Mouse (Mus musculus) intestine, embryonic 16.5 days (tissue): ENCODE measurements around the gene Htra2. TPM values are rescaled to one million over a fixed set of nuclear protein-coding genes. Genes with fewer than 3 reads are reported as not detected.
A peak's percentile ranks its signal among the peaks of the same experiment; 100 is the strongest.

Source experiments
- ATAC-seq: fragments of 200-750 bp; cut with Nextera tagmentation; 2 replicates; pipeline ENCODE4 v1.8.0; 2017; ENCODE audit warnings: moderate TSS enrichment, moderate library complexity
- H3K27ac ChIP-seq: fragments of 300-500 bp; sonication (generic); 2 replicates; pipeline ENCODE4 v1.5.1; 2014; ENCODE audit warnings: mild to moderate bottlenecking, low read length
- H3K27me3 ChIP-seq: fragments of 300-500 bp; sonication (generic); replicated peaks from 2 replicates; pipeline ENCODE4 v1.6.1; 2014; ENCODE audit warnings: low read length, control low read depth, mixed read lengths; ENCODE audit not compliant: control insufficient read depth, insufficient read depth
- H3K36me3 ChIP-seq: fragments of 300-500 bp; sonication (generic); 2 replicates; pipeline ENCODE4 v1.6.1; 2014; ENCODE audit warnings: low read length, control low read depth; ENCODE audit not compliant: control insufficient read depth, insufficient read depth
- H3K4me1 ChIP-seq: fragments of 300-500 bp; sonication (generic); 2 replicates; pipeline ENCODE4 v1.6.1; 2014; ENCODE audit warnings: low read length, control low read depth, mixed read lengths; ENCODE audit not compliant: control insufficient read depth, insufficient read depth
- H3K4me2 ChIP-seq: fragments of 300-500 bp; sonication (generic); 2 replicates; pipeline ENCODE4 v1.6.1; 2014; ENCODE audit warnings: low read depth, low read length, control low read depth
- H3K4me3 ChIP-seq: fragments of 300-500 bp; sonication (generic); 2 replicates; pipeline ENCODE4 v1.5.1; 2014; ENCODE audit warnings: mild to moderate bottlenecking, low read length
- H3K9ac ChIP-seq: fragments of 300-500 bp; sonication (generic); 2 replicates; pipeline ENCODE4 v1.6.1; 2014; ENCODE audit warnings: low read depth, low read length
- H3K9me3 ChIP-seq: fragments of 300-500 bp; sonication (generic); 2 replicates; pipeline ENCODE4 v1.6.1; 2016; ENCODE audit warnings: low read length, control low read depth; ENCODE audit not compliant: control insufficient read depth
- WGBS: fragments of 180-500 bp; shearing (Covaris S2); extraction: QIAGEN DNeasy Blood & Tissue Kit; methylation state at CpG from one replicate; pipeline ENCODE4 v1.1.7; 2014; 5-methylcytosine and 5-hydroxymethylcytosine counted together
- polyA plus RNA-seq: library from polyadenylated mRNA; unstranded; fragments of >200 nt; fragmentation: Nextera tagmentation; extraction: Ambion mirVana; gene quantifications from 2 replicates; pipeline ENCODE4 v1.2.1, GENCODE M21; 2015

Gene Htra2
- polyA plus RNA-seq: 66.0 and 68.5 TPM in 2 replicates

GRCm38 (mm10) chr6:83054871-83055431, at the start of gene Htra2:
Gene Htra2, minus strand, starts transcription at chr6:83055273.
- ATAC-seq: peak; percentile 22
- peak within 1 kb of the TSS; percentile 99 for H3K4me3 ChIP-seq
- no peaks in the 10 kb centered on the region; the same call in 1 of the 2 replicates for H3K27me3 ChIP-seq
- peak within 1 kb of the TSS; percentile 85 for H3K27ac ChIP-seq
- peak within 1 kb of the TSS; percentile 95 for H3K4me2 ChIP-seq
- H3K4me1 ChIP-seq: peaks cover 40% of the 10 kb centered on the region
- peaks cover 18% of the 10 kb centered on the region; the same call in 1 of the 2 replicates for H3K36me3 ChIP-seq
- H3K9me3 ChIP-seq: no peaks in the 10 kb centered on the region
- WGBS: under 1% methylated on average over 50 of the region's 50 CpGs
- peak within 1 kb of the TSS; percentile 94 for H3K9ac ChIP-seq

GRCm38 (mm10) chr6:83104158-83104557, 49.1 kb upstream of the Htra2 start:
- Histone ChIP-seq H3K4me3 (no peak overlapping the region), H3K27ac (no peak overlapping the region), H3K4me2 (no peak overlapping the region), H3K4me1 (peaks cover 27% of the 10 kb centered on the region), H3K9ac (no peak overlapping the region), H3K9me3 (no peaks in the 10 kb centered on the region), H3K36me3 (no peaks in the 10 kb centered on the region), H3K27me3 (no peaks in the 10 kb centered on the region)
- ATAC-seq: no peak
- 74% methylated on average over 4 of the region's 4 CpGs for WGBS

- Histone ChIP-seq H3K9me3 (no peaks in the 10 kb centered on the region), H3K9ac (peak overlapping the region; percentile 88), H3K4me1 (peaks cover 25% of the 10 kb centered on the region), H3K36me3 (no peaks in the 10 kb centered on the region), H3K4me2 (peak overlapping the region; percentile 97), H3K27ac (0 out of 2 replicates have a peak overlapping the region, but pooled peaks have one; percentile 28), H3K4me3 (peak overlapping the region; percentile 80; the same call in 1 of the 2 replicates), H3K27me3 (no peaks in the 10 kb centered on the region)
- 0 out of 2 replicates have a peak, but pooled peaks have one; percentile 24 for ATAC-seq
- 53% methylated on average over 11 of the region's 11 CpGs for WGBS
Observed at GRCm38 (mm10) chr6:83103130-83103650, 48.1 kb upstream of the Htra2 start.

GRCm38 (mm10) chr6:83101688-83102556, 46.8 kb upstream of the Htra2 start:
- Histone ChIP-seq H3K36me3 (no peaks in the 10 kb centered on the region), H3K4me3 (peak overlapping the region; percentile 80), H3K4me2 (peak overlapping the region; percentile 97), H3K9ac (peak overlapping the region; percentile 88), H3K4me1 (peaks cover 18% of the 10 kb centered on the region), H3K27me3 (no peaks in the 10 kb centered on the region), H3K27ac (peak overlapping the region; percentile 90), H3K9me3 (no peaks in the 10 kb centered on the region)
- peak; percentile 86 for ATAC-seq
- WGBS: 0% methylated on average over 73 of the region's 74 CpGs

GRCm38 (mm10) chr6:83101316-83101687, 46.2 kb upstream of the Htra2 start, which contains the start of the genes Ccdc142 and Gm42688:
Gene Ccdc142, plus strand, starts transcription at chr6:83101601.
Gene Gm42688, plus strand, starts transcription at chr6:83101617.
- WGBS: under 1% methylated on average over 25 of the region's 25 CpGs
- H3K9me3 ChIP-seq: no peaks in the 10 kb centered on the region

GRCm38 (mm10) chr6:83098411-83098810, 43.3 kb upstream of the Htra2 start:
- no peak overlapping the region for H3K9ac ChIP-seq
- no peak overlapping the region for H3K4me2 ChIP-seq
- no peaks in the 10 kb centered on the region for H3K9me3 ChIP-seq
- no peak for ATAC-seq
- H3K27me3 ChIP-seq: no peaks in the 10 kb centered on the region
- H3K36me3 ChIP-seq: no peaks in the 10 kb centered on the region
- peaks cover 16% of the 10 kb centered on the region for H3K4me1 ChIP-seq
- H3K4me3 ChIP-seq: no peak overlapping the region
- no peak overlapping the region for H3K27ac ChIP-seq
- 54% methylated on average over 2 of the region's 2 CpGs for WGBS

More at GRCm38 (mm10) chr6:83101316-83101687, 46.2 kb upstream of the Htra2 start, which contains the start of the genes Ccdc142 and Gm42688:
- Histone ChIP-seq H3K27ac (peak within 1 kb of the TSS; percentile 90), H3K36me3 (no peaks in the 10 kb centered on the region), H3K4me1 (peaks cover 18% of the 10 kb centered on the region), H3K27me3 (no peaks in the 10 kb centered on the region), H3K4me3 (peak within 1 kb of the TSS; percentile 80), H3K9ac (peak within 1 kb of the TSS; percentile 88), H3K4me2 (peak within 1 kb of the TSS; percentile 97)
- ATAC-seq: peak; percentile 89

- no peaks in the 10 kb centered on the region for H3K27me3 ChIP-seq
- H3K4me1 ChIP-seq: 0 out of 2 replicates have a peak, but pooled peaks cover 3% of the 10 kb centered on the region
- ATAC-seq: no peak
- 51% methylated on average over 6 of the region's 6 CpGs for WGBS
- H3K9ac ChIP-seq: no peak overlapping the region
- H3K9me3 ChIP-seq: no peaks in the 10 kb centered on the region
- H3K4me3 ChIP-seq: no peak overlapping the region
- H3K4me2 ChIP-seq: no peak overlapping the region
- H3K27ac ChIP-seq: no peak overlapping the region
- H3K36me3 ChIP-seq: no peaks in the 10 kb centered on the region
Observed at GRCm38 (mm10) chr6:83095968-83096367, 40.9 kb upstream of the Htra2 start.

- no peaks in the 10 kb centered on the region for H3K9me3 ChIP-seq
- 33% methylated on average over 6 of the region's 6 CpGs for WGBS
- ATAC-seq: no peak
Observed at GRCm38 (mm10) chr6:83092416-83093127, 37.5 kb upstream of the Htra2 start.

More at GRCm38 (mm10) chr6:83092416-83093127, 37.5 kb upstream of the Htra2 start:
- Histone ChIP-seq H3K27ac (no peak overlapping the region), H3K36me3 (no peaks in the 10 kb centered on the region), H3K27me3 (peaks cover 21% of the 10 kb centered on the region), H3K4me3 (no peak overlapping the region), H3K4me2 (no peak overlapping the region), H3K4me1 (peaks cover 4% of the 10 kb centered on the region), H3K9ac (no peak overlapping the region)
